Mouse (Mus musculus) left cerebral cortex, postnatal 4 days (tissue): ENCODE data around the gene Gm14226. TPM values are rescaled to one million over a fixed set of nuclear protein-coding genes. Genes with fewer than 3 reads are reported as not detected.
"Not testable (repeated sequence)": the region's sequence is repeated elsewhere in the genome, so short reads cannot be mapped to it uniquely, and the experiment has no call there.

Source experiments
- DNase-seq: peaks from one replicate; pipeline ENCODE4 v3.0.0-alpha.2; 2022
- intact Hi-C: fragments of 180-260 bp; cut with DNase I; formaldehyde crosslinking; loops from one replicate; pipeline ENCODE4 v1.15.1; 2025
- total RNA-seq, 2 experiments: library from RNA; stranded (reverse); gene quantifications; 2 replicates each; pipeline ENCODE4 v1.2.3; 2021

Gm14226 gene
- total RNA-seq, 2 experiments from 2014 or later, result 0.24 to 0.30 TPM

GRCm38 (mm10) chr2:155046803-155047202, 28.7 kb downstream of the Gm14226 start:
- intact Hi-C loops, result no loop called here
- no peak for DNase-seq

DNA sequence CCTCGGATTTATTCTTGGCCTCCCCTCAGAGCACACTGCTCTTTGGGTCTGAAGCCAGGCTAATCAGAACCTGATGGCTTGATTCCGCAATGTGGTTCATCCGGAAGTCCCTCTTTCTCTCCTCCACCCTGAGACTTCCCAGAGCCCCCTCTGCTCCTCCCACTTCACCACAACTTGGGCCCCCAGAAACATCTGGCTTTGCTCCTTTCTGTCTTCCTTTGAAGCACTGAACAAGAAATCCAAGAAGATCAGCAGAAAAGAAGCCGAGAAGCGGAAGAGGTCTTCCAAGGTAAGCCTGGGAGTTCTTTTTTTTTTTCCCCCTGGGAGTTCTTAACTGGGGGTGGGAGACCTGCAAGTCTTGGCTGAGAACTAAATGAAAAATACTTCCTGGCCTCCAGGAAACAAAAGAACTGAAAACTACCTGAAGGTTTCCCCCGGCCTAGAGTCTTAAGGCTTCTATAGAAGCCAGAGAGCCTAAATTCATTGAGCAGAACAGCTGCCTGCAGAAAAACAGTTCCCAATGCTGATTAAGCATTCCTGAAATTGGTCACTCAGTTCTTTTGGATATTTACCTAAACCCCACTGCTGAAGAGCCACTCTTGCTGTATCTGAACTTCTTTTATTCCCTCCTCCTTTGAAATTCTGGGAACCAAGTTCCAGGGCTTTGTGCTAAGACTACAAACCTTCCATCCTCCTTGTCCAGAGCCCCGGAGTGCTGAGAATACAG, 29.5 kb downstream of the Gm14226 start:
- DNase-seq, result no peak
- intact Hi-C loops, result no loop called here

- no peak for DNase-seq
- intact Hi-C loops, result no loop called here
Observed at GRCm38 (mm10) chr2:155050108-155050503, 32.0 kb downstream of the Gm14226 start.

DNA sequence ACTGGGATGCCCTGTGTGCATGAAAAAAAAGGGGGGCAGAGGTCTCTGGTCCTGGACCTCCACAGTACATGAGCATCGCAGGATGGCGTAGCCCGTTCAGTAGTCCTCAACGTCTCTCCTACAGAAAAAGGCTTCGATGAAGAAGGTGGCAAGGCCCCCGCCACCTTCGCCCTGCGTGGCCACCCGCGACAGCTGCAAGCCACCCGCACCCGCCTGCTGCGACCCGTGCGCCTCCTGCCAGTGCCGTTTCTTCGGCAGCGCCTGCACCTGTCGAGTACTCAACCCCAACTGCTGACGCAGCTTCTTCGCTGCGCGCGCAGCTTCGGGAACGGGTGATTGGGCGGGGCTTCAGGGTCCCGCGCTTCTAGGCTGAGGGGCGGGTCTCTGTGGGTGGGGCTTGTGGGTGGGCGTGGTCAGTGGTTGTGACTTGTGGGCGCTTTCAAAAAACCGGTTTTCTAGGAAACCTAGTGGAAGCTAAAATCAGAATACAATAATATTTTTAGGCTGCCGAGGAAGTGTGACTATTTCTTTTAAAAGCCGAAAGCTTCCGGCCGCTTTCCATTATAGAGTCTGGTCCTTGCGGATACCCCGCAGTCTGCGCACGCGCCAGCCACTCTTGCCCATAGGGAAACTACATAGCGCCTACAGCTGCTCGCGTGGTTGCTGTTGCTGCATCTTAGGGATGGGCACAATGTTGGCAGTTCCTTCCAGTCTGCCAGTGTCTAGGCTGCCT, 32.6 kb downstream of the Gm14226 start:
- intact Hi-C loops, result no loop called here
- peak; percentile 99 for DNase-seq

DNA sequence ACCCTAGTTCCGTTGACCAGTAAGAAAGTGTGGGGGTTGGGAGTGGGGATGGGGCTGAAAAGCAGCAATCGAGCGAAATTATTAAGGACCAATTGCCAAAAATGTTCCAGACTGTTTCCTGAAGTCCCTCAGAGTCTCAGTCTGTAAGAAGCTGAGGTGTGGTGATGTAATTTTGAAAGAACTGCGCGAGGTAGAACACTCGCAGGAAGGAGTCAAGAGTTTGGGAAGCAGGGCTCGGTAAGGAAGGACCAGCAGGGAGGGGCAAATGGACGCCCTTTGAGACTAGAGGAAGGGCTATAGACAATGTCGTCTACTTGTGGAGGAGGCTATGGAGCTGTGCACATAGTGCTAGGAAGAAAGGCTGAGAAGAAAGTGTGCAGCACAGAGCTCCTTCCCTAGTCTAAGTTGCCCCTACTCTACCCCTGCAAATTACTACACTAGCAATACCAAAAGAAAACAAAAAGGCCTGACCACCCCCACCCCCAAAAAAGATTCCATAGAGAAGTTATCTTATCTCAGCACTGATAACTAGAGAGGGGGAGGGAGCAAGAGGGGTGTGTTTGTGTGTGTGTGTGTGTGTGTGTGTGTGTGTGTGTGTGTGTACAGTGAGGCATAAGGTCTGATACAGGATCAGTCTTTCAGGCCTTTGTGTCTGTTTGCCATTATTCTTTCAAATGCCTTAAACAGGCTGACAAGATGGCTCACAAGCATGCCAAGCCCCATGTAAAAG, 33.7 kb downstream of the Gm14226 start:
- DNase-seq, result no peak
- intact Hi-C loops, result no loop called here

- intact Hi-C loops, result no loop called here
- DNase-seq, result no peak
Observed at GRCm38 (mm10) chr2:155052681-155053080, 34.6 kb downstream of the Gm14226 start.

GRCm38 (mm10) chr2:155053512-155053911, 35.4 kb downstream of the Gm14226 start:
- intact Hi-C loops, DNase-seq: not testable (repeated sequence)

GRCm38 (mm10) chr2:155054672-155055071, 36.6 kb downstream of the Gm14226 start:
- intact Hi-C loops, result no loop called here
- no peak for DNase-seq

- no peak for DNase-seq
- intact Hi-C loops, result no loop called here
Observed at GRCm38 (mm10) chr2:155056076-155056578, 38.1 kb downstream of the Gm14226 start.

GRCm38 (mm10) chr2:155057361-155057760, 39.3 kb downstream of the Gm14226 start:
- intact Hi-C loops, result no loop called here
- no peak for DNase-seq

DNA sequence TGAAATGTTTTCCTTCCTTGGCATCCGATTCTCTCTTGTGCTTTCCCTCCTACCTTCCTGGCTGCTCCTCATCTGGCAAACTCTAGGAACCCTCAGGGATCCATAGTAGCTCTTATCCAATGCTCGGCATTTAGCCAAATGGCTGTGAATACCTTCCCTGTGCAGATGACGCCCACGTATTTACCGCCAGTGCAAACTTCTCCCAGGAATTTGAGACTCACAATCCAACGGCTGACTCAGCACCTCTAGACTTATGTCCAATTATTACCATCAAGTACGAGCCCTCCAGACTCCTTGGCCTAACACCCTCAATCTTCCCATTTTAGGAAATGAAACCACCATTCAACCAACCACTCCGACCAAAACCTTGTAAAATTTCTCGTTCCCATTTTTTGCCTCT, 53.0 kb downstream of the Gm14226 start:
- no peak for DNase-seq
- intact Hi-C loops, result no loop called here

DNA sequence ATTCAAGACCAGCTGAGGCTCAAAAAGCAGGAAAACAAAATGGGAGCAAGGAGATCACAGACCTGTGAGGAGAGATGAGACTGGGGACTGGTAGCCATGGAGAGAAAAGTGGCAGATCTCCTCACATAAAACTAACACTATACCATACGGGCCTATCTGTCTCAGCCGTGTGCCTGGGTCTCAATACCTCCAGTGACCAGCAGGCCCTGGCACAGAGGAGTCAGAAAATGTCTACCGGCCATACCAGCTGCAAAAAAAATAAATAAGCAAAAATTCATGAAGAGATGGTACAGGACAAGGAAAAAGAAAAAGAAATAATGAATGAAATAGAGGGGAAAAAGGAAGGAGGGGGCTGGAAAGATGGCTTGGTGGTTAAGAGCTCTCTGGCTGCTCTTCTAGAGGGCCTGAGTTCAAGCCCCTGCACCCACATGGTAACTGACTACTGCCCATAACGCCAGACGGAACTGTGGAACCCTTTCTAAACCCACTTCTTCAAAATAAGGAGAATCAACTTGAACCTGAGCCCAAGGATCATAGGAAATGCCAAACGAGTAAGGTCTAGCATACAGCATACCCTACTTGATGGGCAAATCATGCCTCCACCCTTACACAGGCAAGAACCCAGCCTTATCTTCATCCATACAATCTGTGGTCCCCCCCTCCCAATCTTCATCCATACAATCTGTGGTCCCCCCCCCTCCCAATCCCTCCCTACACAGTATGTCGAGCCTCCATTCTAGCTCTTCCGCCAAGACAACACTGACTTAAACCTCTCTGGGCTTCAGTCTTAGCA, 54.5 kb downstream of the Gm14226 start:
- no peak for DNase-seq
- intact Hi-C loops, result no loop called here

GRCm38 (mm10) chr2:155073347-155073746, 55.3 kb downstream of the Gm14226 start:
- intact Hi-C loops, result no loop called here
- no peak for DNase-seq

GRCm38 (mm10) chr2:155073978-155074765, 56.1 kb downstream of the Gm14226 start, which contains the start of gene Ahcy:
Ahcy (minus strand) TSS chr2:155074497.
- intact Hi-C loops, result no loop called here

DNA sequence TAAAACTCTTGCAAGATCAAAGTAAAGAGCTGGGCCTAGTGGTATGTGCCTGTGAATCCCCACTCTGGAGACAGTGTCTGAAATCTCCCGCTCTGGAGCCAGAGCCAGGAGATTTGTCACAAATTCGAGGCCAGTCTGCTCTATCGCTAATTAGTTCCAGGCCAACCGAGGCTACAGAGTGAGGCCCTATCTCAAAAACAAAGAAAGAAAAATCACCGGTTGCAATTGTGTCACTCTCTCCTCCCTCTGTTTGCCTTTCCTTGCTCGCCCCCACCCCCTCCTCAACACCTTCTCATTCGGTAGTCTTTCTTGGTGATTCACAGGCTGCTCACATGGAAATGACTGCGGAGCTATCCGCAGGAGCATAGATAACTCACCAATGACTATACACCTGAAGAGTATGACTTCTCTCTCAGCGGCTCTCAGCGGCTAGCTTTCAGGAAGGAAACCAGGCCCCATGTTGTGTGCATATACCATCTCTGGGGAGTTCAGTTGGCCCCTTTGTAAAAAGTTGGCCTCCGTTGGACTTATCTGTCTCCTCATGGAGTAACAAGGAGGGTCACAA, 56.8 kb downstream of the Gm14226 start:
- DNase-seq, result no peak
- intact Hi-C loops, result no loop called here

More at GRCm38 (mm10) chr2:155073978-155074765, 56.1 kb downstream of the Gm14226 start, which contains the start of gene Ahcy:
- DNase-seq, result peak; percentile 94

DNA sequence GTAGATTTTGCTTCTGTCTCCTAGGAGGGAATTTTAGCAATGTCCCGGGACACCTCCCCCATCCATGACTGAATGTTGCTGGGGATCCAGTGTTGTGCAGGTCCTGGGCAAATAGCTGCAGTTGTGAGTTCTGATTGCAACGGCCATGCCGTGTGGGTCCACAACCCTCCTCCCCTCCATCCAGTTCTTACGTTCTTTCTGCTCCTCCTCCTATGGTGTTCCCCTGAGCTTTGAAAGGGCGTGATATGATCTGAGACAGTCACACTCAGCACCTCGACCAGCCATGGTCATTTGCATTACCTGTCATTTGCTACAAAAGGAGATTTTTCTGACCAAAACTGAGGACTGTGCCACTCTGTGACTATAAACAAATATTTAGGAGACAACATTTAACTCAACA, 57.6 kb downstream of the Gm14226 start:
- DNase-seq, result no peak
- intact Hi-C loops, result no loop called here
